Comparison of ENCODE assay signal across 13 mouse cellular contexts in the genomic region with DNA sequence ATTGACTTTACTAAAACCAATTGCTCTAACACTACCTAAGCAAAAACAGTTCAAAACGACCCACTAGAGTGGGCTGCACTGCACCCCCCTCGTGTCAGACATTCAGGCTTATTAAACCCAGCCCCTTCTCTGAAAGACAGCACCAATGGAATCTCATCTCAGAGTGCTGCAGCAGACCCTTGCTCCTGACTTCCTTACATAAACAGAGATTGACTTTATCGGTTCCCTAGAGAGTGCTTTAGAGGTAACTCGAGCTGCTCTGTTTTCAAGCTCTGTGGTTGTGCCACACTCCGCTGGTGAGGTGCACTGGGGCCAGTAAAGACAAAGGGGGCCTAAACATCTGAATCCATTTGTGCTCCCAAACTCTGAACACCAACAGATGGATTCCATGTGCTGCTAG.
A peak's percentile ranks its signal among the peaks of the same experiment; 100 is the strongest.
DNase-seq lines count a peak whose midpoint lies in the region; ATAC-seq and TF ChIP-seq lines count a peak whose summit lies in the region.
"Had no signal": no experiment of that assay in that cellular context is flagged by ENCODE, and none has a peak within 500 bp of the region (broad histone marks: within the 10 kb centered on the region; RNA-seq: fewer than 3 reads in every experiment).

No protein-coding gene starts in this region.

- H3K27me3 ChIP-seq in kidney, embryonic 14.5 days (ENCODE audit: control insufficient read depth, insufficient read depth, low read length), result no peaks in the 10 kb centered on the region
- no peaks in the 10 kb centered on the region for H3K27me3 ChIP-seq in kidney, adult 2 months (replicated peaks; ENCODE audit: control insufficient read depth, insufficient read depth, low read length)
- H3K27me3 ChIP-seq in limb, embryonic 10.5 days (ENCODE audit: low read depth, poor library complexity, severe bottlenecking), result no peaks in the 10 kb centered on the region

- no peaks in the 10 kb centered on the region for H3K9me3 ChIP-seq in kidney, embryonic 14.5 days (ENCODE audit: control insufficient read depth, low read length)
- H3K9me3 ChIP-seq in limb, embryonic 10.5 days (replicated peaks), result no peaks in the 10 kb centered on the region

- no peak for DNase-seq in kidney, adult 2 months
- peak; percentile 43 for DNase-seq in NIH3T3 (ENCODE audit: low read depth)
- DNase-seq in embryo, embryonic 10 days (ENCODE audit: low spot score), result peak; percentile 86
- DNase-seq in limb, embryonic 10.5 days (ENCODE audit: low spot score), result peak; percentile 63
- DNase-seq in cerebellum, postnatal 14 days, result no peak
- no peak for DNase-seq in thymus, postnatal 4 days
- DNase-seq: cerebellum, postnatal 10 days; heart, adult 18-20 months; lung, postnatal 36 days had no signal

- no peaks in the 10 kb centered on the region for H3K36me3 ChIP-seq in kidney, embryonic 14.5 days (ENCODE audit: control insufficient read depth, insufficient read depth, low read length)
- H3K36me3 ChIP-seq in kidney, adult 2 months (ENCODE audit: control insufficient read depth, insufficient read depth, low read length), result no peaks in the 10 kb centered on the region
- no peaks in the 10 kb centered on the region for H3K36me3 ChIP-seq in limb, embryonic 10.5 days

- H3K4me3 ChIP-seq in kidney, embryonic 14.5 days (ENCODE audit: low read length), result no peak overlapping the region
- H3K4me3 ChIP-seq in kidney, adult 2 months (ENCODE audit: insufficient read depth, low read depth, low read length), result no peak overlapping the region
- H3K4me3 ChIP-seq in limb, embryonic 10.5 days, result no peak overlapping the region

- TF ChIP-seq POLR2A in kidney, adult 2 months (IDR thresholded peaks at IDR 0.05; ENCODE audit: low read depth, low read length), result no peak

- H3K4me1 ChIP-seq in kidney, embryonic 14.5 days (ENCODE audit: control insufficient read depth, insufficient read depth, low read length), result 0 out of 2 replicates have a peak, but pooled peaks cover 4% of the 10 kb centered on the region
- no peaks in the 10 kb centered on the region for H3K4me1 ChIP-seq in kidney, adult 2 months (ENCODE audit: control insufficient read depth, insufficient read depth, low read length)
- H3K4me1 ChIP-seq in limb, embryonic 10.5 days, result peaks cover 51% of the 10 kb centered on the region

- H3K4me2 ChIP-seq in kidney, embryonic 14.5 days (replicated peaks; ENCODE audit: low read depth, low read length), result no peak overlapping the region
- H3K4me2 ChIP-seq: liver, embryonic 11.5 days had no signal

- ATAC-seq in kidney, embryonic 14.5 days (ENCODE audit: low FRiP score, low TSS enrichment), result peak; percentile 90
- no peak for ATAC-seq in frontal cortex, adult (ENCODE audit: low TSS enrichment)
- ATAC-seq: forebrain, embryonic 16.5 days had no signal

- no peak overlapping the region for H3K9ac ChIP-seq in kidney, embryonic 14.5 days (ENCODE audit: low read depth, low read length)

- WGBS in kidney, embryonic 14.5 days, result 5% methylated on average over 5 of the region's 5 CpGs
- WGBS in kidney, adult 2 months, result 29% methylated on average over 5 of the region's 5 CpGs
- 3% methylated on average over 5 of the region's 5 CpGs for WGBS in limb, embryonic 10.5 days

- TF ChIP-seq CTCF in kidney, adult 2 months (conservative IDR thresholded peaks at IDR 0.05; ENCODE audit: insufficient read depth, insufficient read length, low read depth, low read length), result no peak

- H3K27ac ChIP-seq in kidney, embryonic 14.5 days (ENCODE audit: low read depth, low read length), result no peak overlapping the region
- H3K27ac ChIP-seq in kidney, adult 2 months (ENCODE audit: insufficient read depth, low read depth, low read length), result no peak overlapping the region
- H3K27ac ChIP-seq in limb, embryonic 10.5 days, result peak overlapping the region; percentile 85

Comparison
In these comparisons a context has a peak if more than half of its experiments do, and no peak if none do; other contexts are left out.
1. DNase-seq: peak in NIH3T3 (single experiment), embryo, embryonic 10 days (single experiment) and limb, embryonic 10.5 days (single experiment); none in kidney, adult 2 months (single experiment), cerebellum, postnatal 14 days (0 of 2) and thymus, postnatal 4 days (single experiment).